Mouse (Mus musculus) granulocyte monocyte progenitor cell, adult 5-6 weeks (primary cell): ENCODE measurements around the gene Pnpla6. TPM values are rescaled to one million over a fixed set of nuclear protein-coding genes. Genes with fewer than 3 reads are reported as not detected.
"Not testable (repeated sequence)": the region's sequence is repeated elsewhere in the genome, so short reads cannot be mapped to it uniquely, and the experiment has no call there.

Experiments used
- ATAC-seq: replicated peaks from 2 replicates; pipeline ENCODE4 v1.8.0; 2016; ENCODE audit warnings: mild to moderate bottlenecking, moderate TSS enrichment, inconsistent platforms; ENCODE audit not compliant: poor library complexity, severe bottlenecking
- total RNA-seq, 2 experiments: library from RNA; stranded (forward) in 1 of 2; stranded (reverse) in 1 of 2; fragments of 200-712, 200-1000 nt in 1 of 2; fragments of >200 nt in 1 of 2; fragmentation: Nextera tagmentation in 1 of 2; gene quantifications; 2 replicates each; pipeline ENCODE4 v1.2.3; 2014 to 2017

The Pnpla6 gene
- total RNA-seq, 2 experiments from 2014 or later = 11.8 to 39.4 TPM

GRCm38 (mm10) chr8:3567641-3568371, 52.6 kb downstream of the Pnpla6 start, which contains the start of gene C330021F23Rik:
Gene C330021F23Rik (plus strand): TSS chr8:3567990.
- no peak for ATAC-seq

DNA sequence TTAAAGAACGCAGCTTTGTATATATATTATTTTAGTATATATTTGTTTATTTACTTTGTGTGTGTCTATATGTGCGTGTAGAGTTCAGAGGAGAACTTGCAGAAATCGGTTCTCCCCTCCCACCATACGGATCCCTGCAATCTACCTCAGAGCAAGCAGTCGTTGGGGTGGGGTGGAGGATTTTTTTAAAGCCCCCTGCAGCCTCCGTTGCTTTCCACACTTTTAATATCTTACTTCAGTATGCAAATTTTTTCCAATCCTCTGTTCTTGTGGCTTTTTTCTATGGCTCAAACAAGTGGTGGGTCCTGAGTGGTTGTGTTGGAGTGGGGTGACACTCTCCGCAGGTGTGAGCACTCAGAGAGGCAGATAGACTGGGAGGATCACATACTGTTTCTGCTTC, 53.2 kb downstream of the Pnpla6 start:
- ATAC-seq = no peak

DNA sequence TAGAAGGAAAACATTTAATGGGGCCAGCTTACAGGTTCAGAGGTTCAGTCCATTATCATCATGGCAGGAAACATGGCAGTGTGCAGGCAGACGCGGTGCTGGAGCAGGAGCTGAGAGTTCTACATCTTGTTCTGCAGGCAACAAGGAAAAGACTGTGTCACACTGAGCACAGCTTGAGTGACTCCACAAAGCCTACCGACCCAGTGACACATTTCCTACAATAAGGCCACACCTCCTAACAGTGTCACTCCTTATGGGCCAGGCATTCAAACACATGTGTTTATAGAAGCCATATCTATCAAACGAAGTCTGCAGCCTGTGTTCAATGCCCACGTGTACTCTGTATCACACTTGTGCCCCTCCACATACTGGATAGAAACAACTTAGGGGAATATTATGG, 54.6 kb downstream of the Pnpla6 start:
- ATAC-seq = no peak

DNA sequence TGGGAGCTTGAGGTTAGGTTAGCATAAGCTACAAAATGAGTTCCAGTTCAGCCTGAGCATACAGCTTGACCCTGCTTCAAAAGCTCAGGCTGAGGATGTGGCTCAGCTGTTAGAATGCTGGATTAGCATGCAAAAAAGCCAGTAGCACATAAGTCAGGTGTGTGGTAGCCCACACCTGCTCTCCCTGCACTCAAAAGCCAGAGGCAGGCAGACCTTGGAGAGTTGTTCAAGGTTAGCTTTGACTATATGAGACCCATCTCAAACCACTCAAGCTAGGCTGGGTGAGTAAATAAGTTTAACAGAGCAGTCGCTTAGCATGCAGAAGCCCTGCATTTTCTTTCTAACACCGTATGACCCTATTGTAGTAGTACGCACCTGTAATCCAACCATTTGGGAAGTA, 59.4 kb downstream of the Pnpla6 start:
- no peak for ATAC-seq

DNA sequence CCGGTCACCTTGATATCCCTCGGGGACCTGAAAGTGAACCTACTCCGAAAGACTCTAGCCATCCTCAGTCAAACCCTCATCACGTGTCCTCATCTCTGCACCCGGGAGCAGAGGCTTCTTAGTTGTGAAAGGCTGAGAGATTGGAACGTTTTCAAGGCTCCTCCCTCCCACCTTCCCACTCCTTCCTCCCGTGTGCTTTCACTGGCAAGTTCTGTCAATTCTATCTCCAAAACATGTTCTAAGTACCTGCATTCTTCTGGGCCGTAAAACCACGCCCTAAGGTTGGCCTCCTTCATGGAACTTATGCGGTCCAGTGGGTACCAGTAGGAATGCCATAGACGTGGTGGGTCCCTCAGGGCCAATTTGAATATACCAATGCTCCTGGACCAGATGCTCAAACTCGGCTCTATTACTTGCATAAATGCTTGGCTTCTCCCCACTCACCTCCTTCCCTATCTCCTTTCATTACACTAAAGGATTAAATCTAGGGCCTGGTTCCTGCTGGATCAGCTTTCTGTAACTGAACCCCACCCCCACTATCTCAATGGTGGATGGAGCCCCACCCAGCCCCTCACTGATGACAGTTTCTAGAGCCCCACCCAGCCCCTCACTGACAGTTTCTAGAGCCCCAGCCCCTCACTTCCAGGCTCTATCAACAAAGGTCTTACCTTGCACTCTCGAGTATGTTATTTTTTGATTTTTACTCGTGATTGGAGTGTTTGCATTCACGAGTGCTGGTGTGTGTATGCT, 61.2 kb downstream of the Pnpla6 start:
- no peak for ATAC-seq

DNA sequence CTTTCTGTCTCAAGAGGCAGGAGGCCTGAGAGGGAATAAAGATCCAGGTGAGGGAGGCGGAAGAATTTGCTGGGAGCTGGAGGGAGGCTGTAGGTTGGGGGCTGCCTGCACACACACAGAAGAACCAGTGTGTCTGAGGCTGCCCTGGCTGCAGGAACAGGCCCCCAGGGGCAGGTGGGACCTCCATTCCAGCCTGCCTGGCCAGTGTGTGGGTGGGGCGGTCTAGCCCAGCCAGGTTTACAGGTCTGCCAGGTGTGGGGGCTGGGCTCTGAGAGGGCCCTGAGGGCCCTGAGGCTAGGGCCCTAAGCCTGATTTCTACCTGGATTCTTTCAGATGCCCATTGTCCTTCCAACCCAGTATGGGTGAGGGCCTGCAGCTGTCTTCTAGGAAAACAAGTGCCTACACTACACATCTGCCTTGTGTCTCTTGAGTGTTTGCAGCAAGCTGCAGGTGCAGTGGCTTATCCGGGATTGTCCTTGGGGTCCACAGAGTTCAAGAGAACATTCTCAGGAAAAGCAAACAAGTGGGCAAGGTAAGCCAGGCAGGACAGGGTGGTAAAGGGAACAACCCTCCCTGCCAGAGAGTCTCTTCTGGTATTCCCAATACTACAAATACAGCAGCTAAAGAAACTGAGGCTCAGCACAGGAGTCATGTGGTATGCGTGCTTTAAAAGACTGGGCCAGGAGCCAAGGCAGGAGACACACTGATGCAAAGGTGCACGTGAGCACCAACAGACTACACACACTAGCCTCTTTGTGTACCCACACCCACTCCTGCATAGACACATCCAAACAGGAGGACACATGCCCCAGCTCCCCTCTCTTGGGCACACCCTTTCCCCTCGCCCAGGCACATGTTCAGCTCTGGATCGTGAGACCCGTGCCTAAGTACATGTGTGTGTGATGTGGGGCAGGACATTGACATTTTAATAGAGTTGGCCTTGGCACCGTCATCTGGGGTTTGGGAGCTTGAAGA, 64.5 kb downstream of the Pnpla6 start:
- ATAC-seq = no peak

DNA sequence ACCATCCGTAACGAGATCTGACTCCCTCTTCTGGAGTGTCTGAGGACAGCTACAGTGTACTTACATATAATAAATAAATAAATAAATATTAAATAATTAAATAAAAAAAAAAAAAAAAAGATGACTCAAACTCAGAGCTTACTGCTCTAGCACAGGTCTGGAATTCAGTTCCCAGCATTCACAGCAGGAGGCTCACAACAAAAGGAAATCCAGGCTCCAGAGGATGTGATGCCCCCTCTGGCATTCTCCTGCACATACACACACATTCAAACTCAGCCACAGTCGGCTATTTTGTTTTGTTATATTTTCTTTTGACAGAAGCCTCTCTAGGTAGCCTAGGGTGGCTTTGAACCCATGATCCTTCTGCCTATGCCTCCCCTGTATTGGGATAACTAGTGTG, 66.8 kb downstream of the Pnpla6 start:
- ATAC-seq = not testable (repeated sequence)

DNA sequence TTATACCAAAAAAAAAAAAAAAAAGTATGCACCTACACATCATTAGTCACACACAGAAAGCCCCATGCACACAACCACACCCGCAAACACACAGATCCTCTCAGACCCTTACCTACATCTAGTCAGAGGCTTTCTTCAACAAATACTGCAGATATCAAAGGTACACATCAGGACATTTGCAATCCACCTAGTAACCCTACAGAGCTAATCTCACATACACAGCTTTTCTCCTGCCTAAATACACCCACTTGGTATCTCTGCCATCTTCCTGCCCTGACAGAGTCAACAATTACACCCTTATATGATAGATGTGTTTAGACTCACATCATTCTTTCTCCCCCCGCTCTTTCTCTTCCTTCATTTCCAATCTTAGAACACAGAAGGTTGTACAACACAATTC, 71.3 kb downstream of the Pnpla6 start:
- no peak for ATAC-seq

DNA sequence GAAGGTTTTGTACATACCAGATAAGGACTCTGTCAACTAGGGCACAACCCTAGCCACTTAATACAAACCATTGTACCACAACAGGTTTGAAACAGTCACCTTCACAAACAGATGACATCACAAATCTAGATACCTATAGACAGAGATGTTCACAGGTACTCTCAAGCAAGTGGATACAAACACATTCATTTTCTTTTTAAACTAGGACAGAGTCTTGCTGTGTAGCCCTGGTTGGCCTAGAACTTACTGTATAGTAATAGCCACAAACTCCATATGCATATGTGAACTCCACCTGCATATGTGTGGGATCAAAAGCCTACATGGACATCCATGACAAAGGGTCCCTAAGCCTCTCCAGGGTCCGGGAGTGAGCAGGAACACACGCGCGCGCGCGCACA, 71.8 kb downstream of the Pnpla6 start, which contains the start of gene Camsap3:
Camsap3 (plus strand) TSS at position 301 of the 398 bp plus-strand sequence.
- no peak for ATAC-seq

DNA sequence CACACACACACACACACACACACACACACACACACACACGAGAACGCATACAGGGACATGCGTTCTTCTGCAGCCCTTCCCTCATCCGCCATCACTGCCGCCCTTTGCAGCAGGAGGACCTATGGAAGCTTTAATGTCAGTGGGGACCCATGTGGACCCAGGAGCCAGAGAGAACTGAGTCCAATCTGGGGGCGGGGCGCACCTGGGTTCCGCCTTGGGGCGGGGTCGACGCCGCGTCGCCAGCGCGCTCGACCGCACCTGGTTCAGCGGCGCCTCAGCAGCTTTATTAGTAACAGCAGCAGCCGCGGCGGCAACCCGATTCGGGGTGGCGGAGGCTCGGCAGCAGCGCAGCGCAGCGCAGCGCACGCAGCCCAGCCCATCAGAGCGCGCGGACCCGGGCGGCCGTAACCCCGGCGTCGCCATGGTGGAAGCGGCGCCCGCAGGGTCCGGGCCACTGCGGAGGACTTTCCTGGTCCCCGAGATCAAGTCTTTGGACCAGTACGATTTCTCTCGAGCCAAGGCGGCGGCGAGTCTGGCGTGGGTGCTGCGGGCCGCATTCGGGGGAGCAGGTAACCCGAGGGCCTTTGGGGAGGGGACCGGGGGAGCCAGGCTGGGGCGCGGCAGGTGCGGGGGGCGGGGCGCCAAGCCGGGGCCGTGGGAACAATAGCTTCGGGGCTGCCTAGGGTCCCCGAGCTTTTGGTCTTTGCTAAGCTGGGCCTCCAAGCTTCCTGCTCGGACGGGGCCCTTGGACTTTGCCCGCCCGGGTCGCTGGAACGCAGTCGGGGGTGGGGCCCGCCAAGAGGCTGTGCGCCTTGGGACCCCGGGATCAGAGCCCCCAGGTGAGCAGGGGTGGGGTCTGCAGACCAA, 72.4 kb downstream of the Pnpla6 start:
- ATAC-seq = peak; percentile 74

DNA sequence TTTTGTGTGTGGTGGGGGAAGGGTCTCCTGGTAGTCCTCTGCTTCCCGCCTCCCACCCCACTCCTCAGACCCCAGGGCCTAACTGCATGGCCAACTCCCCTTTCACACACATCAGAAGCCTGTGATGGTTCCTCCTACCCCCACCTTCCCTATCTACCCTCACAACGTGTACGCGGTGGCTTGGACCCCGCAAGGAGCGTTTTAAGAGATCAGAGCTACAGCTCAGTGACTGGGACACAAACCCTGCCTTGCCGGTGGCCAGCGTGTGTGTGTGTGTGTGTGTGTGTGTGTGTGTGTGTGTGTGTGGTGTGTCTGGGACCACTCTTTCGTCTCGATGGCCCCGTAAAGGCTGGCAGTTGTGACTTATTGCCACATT, 73.1 kb downstream of the Pnpla6 start:
- ATAC-seq = peak; percentile 26; the same call in 1 of the 2 replicates

DNA sequence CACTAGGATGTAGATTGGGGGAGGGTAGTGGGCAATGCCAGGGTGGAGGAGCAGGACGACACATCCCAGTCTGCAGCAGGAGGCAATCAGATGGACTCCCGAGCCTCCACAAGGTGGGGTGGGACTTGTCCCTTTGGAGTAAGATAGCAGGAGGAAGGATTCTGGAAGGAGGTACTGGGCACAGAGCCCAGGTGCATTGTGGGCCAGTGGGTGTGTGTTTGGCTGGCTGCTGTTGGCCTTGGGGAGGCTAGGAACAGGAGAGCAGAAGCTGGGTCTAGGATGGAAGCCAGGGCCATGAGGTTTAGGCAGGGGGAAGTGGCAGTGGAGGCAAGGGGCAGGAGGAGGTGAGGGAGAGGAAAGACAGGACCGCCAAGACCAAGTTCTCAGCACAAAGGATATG, 78.3 kb downstream of the Pnpla6 start:
- ATAC-seq = 0 out of 2 replicates have a peak, but pooled peaks have one; percentile 14

Other genes starting within 250 kb of the Pnpla6 start
- gene Insr, start 235.8 kb upstream of the Pnpla6 start, total RNA-seq (2014; fragmentation: Nextera tagmentation) = 24.1 and 27.3 TPM in 2 replicates
- 12.2 and 12.3 TPM in 2 replicates for gene Insr, start 235.8 kb upstream of the Pnpla6 start, total RNA-seq (2017)
- gene A430078G23Rik, start 162.0 kb upstream of the Pnpla6 start, total RNA-seq (2014; fragmentation: Nextera tagmentation) = 18.7 and 25.6 TPM in 2 replicates
- gene A430078G23Rik, start 162.0 kb upstream of the Pnpla6 start, total RNA-seq (2017) = 10.5 and 14.7 TPM in 2 replicates
- gene Arhgef18, start 122.4 kb upstream of the Pnpla6 start, total RNA-seq (2014; fragmentation: Nextera tagmentation) = 29.1 and 36.5 TPM in 2 replicates
- gene Arhgef18, start 122.4 kb upstream of the Pnpla6 start, total RNA-seq (2017) = 24.7 and 25.2 TPM in 2 replicates
- 2.3 and 2.8 TPM in 2 replicates for gene Pex11g, start 47.7 kb upstream of the Pnpla6 start, total RNA-seq (2014; fragmentation: Nextera tagmentation)
- gene Pex11g, start 47.7 kb upstream of the Pnpla6 start, total RNA-seq (2017) = 1.6 and 3.4 TPM in 2 replicates
- not detected in 2 replicates for gene Tex45, start 44.5 kb upstream of the Pnpla6 start, total RNA-seq (2014; fragmentation: Nextera tagmentation)
- gene Tex45, start 44.5 kb upstream of the Pnpla6 start, total RNA-seq (2017) = not detected in 2 replicates
- 11.8 and 17.0 TPM in 2 replicates for gene Zfp358, start 22.2 kb upstream of the Pnpla6 start, total RNA-seq (2014; fragmentation: Nextera tagmentation)
- gene Zfp358, start 22.2 kb upstream of the Pnpla6 start, total RNA-seq (2017) = 3.3 and 5.0 TPM in 2 replicates
- gene Mcoln1, start 14.9 kb upstream of the Pnpla6 start, total RNA-seq (2014; fragmentation: Nextera tagmentation) = 26.7 and 55.5 TPM in 2 replicates
- gene Mcoln1, start 14.9 kb upstream of the Pnpla6 start, total RNA-seq (2017) = 21.8 and 41.5 TPM in 2 replicates
- not detected in 2 replicates for gene C330021F23Rik, start 52.6 kb downstream of the Pnpla6 start, total RNA-seq (2014; fragmentation: Nextera tagmentation)
- 0.43 TPM in 1 of 2 replicates, not detected in the other for gene C330021F23Rik, start 52.6 kb downstream of the Pnpla6 start, total RNA-seq (2017)
- gene Camsap3, start 71.9 kb downstream of the Pnpla6 start, total RNA-seq (2014; fragmentation: Nextera tagmentation) = 0.19 and 0.82 TPM in 2 replicates
- gene Camsap3, start 71.9 kb downstream of the Pnpla6 start, total RNA-seq (2017) = 0.13 TPM in 1 of 2 replicates, not detected in the other
- 33.1 and 35.2 TPM in 2 replicates for gene Xab2, start 105.9 kb downstream of the Pnpla6 start, total RNA-seq (2014; fragmentation: Nextera tagmentation)
- gene Xab2, start 105.9 kb downstream of the Pnpla6 start, total RNA-seq (2017) = 44.9 and 51.3 TPM in 2 replicates
- gene Pet100, start 106.2 kb downstream of the Pnpla6 start, total RNA-seq (2014; fragmentation: Nextera tagmentation) = 118 and 132 TPM in 2 replicates
- gene Pet100, start 106.2 kb downstream of the Pnpla6 start, total RNA-seq (2017) = 141 and 273 TPM in 2 replicates
- gene Pcp2, start 110.2 kb downstream of the Pnpla6 start, total RNA-seq (2014; fragmentation: Nextera tagmentation) = not detected in 2 replicates
- gene Pcp2, start 110.2 kb downstream of the Pnpla6 start, total RNA-seq (2017) = not detected in 2 replicates
- gene Stxbp2, start 115.6 kb downstream of the Pnpla6 start, total RNA-seq (2014; fragmentation: Nextera tagmentation) = 194 and 226 TPM in 2 replicates
- gene Stxbp2, start 115.6 kb downstream of the Pnpla6 start, total RNA-seq (2017) = 109 and 135 TPM in 2 replicates
- gene Retn, start 140.4 kb downstream of the Pnpla6 start, total RNA-seq (2014; fragmentation: Nextera tagmentation) = 0.73 TPM in 1 of 2 replicates, not detected in the other
- not detected in 2 replicates for gene Retn, start 140.4 kb downstream of the Pnpla6 start, total RNA-seq (2017)
- gene Mcemp1, start 150.4 kb downstream of the Pnpla6 start, total RNA-seq (2014; fragmentation: Nextera tagmentation) = 14.1 and 33.6 TPM in 2 replicates
- 18.5 and 18.9 TPM in 2 replicates for gene Mcemp1, start 150.4 kb downstream of the Pnpla6 start, total RNA-seq (2017)
- 27.9 and 43.5 TPM in 2 replicates for gene Fcor, start 157.0 kb downstream of the Pnpla6 start, total RNA-seq (2014; fragmentation: Nextera tagmentation)
- 13.1 and 14.4 TPM in 2 replicates for gene Fcor, start 157.0 kb downstream of the Pnpla6 start, total RNA-seq (2017)
- 24.1 and 27.2 TPM in 2 replicates for gene Trappc5, start 160.9 kb downstream of the Pnpla6 start, total RNA-seq (2014; fragmentation: Nextera tagmentation)
- 30.9 and 39.8 TPM in 2 replicates for gene Trappc5, start 160.9 kb downstream of the Pnpla6 start, total RNA-seq (2017)
- not detected in 2 replicates for gene Fcer2a, start 178.8 kb downstream of the Pnpla6 start, total RNA-seq (2014; fragmentation: Nextera tagmentation)
- gene Fcer2a, start 178.8 kb downstream of the Pnpla6 start, total RNA-seq (2017) = not detected in 2 replicates
- gene Clec4g, start 205.3 kb downstream of the Pnpla6 start, total RNA-seq (2014; fragmentation: Nextera tagmentation) = not detected in 2 replicates
- gene Clec4g, start 205.3 kb downstream of the Pnpla6 start, total RNA-seq (2017) = not detected in 2 replicates
- gene Cd209a, start 233.6 kb downstream of the Pnpla6 start, total RNA-seq (2014; fragmentation: Nextera tagmentation) = 2.2 TPM in 1 of 2 replicates, not detected in the other
- 1.1 and 3.8 TPM in 2 replicates for gene Cd209a, start 233.6 kb downstream of the Pnpla6 start, total RNA-seq (2017)